Mouse (Mus musculus) ovary, adult 18-20 months (tissue): ENCODE results near the gene Rhbdf2.

Experiments
- DNase-seq: peaks from one replicate; pipeline ENCODE4 v3.0.0; 2022; ENCODE audit warnings: low spot score, mixed read lengths

Rhbdf2 gene

DNA sequence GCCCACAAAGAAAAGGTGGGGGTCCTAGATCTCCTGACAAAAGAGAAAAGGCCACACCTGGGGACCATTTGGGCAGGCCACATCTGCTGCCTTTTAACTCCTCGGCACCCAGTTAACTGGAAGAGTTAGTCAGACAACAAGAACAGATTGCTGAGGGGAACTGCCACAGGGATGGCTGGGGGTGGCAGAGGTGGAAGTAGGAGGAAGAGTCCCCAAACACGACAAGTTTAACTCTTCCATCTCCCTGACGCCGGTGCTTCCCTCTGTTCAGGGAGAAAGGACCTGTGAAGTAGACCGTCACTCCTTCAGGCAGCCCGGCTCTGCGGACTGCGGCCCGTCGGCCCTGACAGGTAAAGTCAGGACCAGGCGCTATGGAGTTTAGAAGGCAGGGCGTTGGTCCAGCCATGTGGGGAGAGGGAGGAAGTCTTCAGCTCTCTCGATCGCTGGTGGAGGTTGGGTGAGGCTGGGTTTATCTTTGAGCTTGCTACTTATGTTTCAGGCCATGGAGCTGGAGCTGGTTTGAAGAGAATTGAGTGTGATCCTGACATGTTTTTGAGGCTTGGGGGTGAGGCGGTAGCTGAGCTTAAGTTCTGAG, 32.3 kb upstream of the Rhbdf2 start:
- DNase-seq = no peak

DNA sequence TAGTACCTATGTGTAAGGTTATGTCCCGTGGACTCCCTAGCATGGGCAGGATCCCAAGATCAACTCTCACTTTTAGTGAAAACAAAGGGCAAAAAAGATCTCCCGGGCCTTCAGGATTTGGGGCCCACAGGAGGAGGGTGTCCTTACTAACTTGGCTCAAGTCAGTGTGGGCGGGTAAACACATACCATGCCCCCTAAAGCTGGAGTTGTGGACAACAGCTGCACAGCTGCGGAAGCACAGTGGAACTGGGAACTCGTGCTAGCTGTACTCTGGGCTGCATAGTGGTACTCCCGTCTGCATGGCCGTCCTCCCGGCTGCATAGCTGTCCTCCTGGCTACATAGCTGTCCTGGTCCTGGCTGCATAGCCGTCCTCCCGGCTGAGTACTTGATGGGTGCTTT, 31.4 kb upstream of the Rhbdf2 start:
- DNase-seq = no peak

- peak; percentile 94 for DNase-seq
These were observed 30.7 kb upstream of the Rhbdf2 start for GRCm38 (mm10) chr11:116657311-116658223.

DNA sequence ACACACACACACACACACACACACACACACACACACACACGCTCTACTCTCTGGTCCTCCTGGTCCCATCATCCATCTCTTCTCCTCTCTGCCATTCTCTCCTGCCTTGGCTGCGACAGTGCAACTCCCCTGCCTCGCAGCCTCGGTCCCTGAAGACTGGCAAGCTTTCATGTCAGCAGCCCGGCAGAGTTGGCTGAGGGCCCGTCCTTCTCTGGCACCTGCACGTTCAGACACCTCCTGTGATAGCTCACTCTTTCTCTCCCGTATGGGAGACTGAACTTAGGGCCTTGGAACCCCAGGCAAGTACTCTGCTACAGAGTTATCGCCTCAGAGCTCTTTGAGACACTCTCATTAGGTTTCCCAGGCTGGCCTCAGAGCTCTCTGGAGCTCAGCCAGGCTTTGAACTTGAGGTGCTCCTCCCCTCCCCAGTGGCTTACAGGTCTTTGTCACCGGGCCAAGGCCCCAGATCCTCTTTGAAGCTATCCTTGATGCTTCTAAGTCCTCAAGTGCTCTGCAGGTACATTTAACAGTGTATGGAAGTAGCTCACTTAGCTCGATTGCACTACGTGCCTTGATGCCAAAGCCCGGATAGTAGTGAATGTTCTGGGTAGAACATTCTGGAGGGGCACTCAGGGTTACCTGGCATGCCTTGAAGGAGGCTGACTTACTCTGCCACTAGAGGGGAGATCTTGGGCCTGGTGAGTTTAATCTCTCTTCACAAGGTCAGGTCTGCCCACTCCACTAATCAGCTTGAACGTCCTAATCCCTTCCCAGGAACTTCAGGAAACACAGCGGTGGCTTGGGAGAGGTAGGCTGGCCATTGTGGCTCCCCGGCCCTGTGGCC, 29.8 kb upstream of the Rhbdf2 start:
- DNase-seq = no peak

GRCm38 (mm10) chr11:116654255-116654821, 27.5 kb upstream of the Rhbdf2 start, which contains the start of gene Cygb:
Gene Cygb (minus strand): TSS chr11:116654313.
- DNase-seq = no peak

DNA sequence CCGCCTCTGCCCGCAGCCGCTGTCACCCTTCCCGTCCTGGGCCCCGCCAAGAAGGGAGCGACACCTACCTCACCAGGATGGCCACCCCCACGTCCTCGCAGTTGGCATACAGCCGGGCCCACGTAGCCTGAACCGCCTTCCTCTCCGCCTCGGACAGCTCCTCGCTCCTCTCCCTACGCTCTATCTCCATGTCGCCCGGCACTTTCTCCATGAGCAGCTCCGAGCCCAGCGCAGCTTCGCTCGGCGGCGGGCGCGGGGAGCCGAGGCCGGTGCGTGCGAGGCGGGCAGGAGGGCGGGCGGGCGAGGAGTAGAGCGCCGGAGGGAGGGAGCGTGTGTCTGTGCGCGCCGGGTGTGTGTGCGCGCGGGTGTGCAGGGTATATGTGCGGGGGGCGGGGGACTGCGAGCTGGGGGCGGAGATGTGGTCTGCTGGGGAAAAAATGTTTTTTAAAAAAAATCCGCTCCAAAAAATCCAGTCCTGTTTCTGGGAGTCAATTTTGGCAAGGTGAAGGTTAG, 26.9 kb upstream of the Rhbdf2 start:
- DNase-seq = no peak

DNA sequence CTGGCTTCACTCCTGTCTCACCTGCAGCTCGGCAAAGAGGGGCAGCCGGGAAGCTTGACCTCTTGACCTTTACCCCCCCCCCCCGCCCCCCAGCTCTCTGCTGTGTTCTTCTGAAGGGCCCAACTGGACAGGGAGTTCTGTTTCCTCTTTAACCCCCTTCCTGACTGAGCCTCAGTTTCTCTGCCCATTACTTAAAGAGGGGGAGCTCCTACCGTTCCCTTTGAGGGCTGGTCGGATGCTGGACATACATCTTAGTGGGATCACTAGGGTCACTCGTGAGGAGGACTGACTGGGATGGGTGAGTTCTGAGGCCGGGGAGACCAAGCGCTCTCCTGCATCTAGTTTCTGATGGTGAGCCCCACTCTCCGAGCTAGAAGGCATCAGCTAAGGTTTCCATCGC, 26.4 kb upstream of the Rhbdf2 start, which contains the start of gene Prcd:
TSS of gene Prcd (plus strand) at position 301 of the 400 bp plus-strand sequence.
- no peak for DNase-seq

DNA sequence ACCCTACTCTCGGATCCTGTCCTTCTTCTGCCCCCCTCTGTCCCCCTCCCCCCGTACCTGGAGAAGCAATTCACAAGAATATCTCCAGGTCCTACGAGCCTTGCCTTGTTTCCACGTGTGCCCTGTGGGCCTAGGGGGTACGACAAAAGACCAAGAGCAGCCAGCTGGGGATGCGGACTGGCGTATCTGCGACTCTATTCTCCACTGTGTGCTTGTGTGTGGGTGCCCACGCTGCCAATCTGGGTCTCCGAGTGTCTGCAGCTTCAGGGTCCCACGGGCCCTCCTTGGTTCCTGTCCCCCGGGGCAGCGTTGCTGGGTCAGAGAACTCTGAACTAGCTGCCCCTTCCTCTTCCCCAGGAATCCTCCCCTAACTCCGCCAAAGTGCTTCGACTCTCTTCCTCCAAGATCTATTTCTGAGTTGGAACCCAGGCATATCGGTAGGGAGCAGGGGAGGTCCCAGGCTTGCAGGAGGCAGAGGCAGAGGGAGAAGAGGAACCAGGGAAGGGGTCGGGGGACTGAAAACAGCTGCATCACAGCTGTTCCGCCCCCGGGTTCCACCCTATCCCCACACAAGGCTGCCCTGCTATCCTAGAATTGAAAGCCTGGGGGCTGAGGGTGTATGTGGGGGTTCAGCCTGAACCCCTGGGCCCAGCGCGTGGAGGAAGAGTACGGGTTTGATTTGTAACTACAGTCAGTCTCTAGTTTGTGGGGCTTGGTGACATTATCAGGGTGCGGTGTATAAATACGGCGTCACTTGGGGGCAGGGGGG, 25.7 kb upstream of the Rhbdf2 start:
- DNase-seq = no peak

DNA sequence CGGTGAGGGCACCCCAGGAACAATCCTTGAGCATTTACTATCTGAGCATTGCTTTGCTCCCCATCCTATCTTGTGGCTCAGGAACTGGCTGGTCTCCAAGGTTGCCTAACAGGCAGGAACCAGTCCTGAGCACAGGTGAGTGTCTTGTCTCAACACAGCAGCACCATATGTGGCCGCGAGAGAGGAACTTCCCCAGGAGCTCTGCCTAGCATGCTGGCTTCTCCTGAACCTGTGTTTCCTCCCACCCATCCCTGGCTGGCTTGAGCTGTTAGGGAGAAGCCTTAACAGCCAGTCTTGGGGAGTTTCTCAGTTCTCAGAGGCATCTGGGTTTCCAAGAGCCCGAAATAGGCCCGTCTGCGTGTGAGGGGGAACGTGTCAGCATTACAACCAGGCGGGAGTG, 24.5 kb upstream of the Rhbdf2 start:
- no peak for DNase-seq

DNA sequence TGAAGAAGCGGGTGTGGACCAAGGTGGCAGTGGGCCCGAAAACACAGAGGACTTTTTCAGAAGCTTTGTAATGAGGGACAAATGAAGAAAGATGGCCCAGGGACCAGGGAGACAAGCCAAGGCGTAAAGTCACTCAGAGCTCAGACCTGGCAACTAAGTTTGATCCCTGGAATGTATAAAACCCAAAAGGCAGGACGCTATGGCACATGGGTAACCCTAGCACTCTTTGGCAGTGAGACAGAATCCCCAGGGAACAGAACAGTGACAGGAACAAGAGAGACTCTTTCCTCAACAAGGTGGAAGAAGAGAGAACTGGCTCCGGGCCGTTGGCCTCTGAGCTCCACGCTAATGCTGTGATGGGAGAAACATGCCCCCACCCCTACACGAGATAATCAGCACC, 24.0 kb upstream of the Rhbdf2 start:
- DNase-seq = no peak

GRCm38 (mm10) chr11:116649711-116650337, 23.0 kb upstream of the Rhbdf2 start:
- DNase-seq = no peak

GRCm38 (mm10) chr11:116648976-116649375, 22.2 kb upstream of the Rhbdf2 start:
- DNase-seq = no peak

- peak; percentile 65 for DNase-seq
These were observed 21.5 kb upstream of the Rhbdf2 start for GRCm38 (mm10) chr11:116648213-116648921.

GRCm38 (mm10) chr11:116647340-116647991, 20.6 kb upstream of the Rhbdf2 start:
- peak; percentile 70 for DNase-seq

DNA sequence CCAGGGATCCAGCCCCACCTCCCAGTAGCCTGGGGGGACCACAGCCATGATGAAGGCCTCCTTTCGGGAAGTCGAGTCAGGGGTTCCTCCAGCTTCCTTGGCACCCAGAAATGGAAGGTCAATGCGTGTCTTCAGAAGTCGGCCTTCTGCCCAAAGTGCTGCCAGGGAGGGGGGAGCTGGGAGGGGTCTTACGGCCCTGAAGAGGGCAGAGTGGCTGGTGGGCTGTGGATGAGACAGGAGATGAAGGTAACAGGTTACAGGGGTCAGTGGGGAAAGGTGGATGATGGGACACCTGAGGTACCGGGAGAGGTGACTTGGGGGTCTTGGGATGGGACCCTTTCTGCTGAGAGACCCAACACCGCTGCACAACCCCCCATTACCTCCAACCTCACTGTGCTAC, 20.0 kb upstream of the Rhbdf2 start:
- DNase-seq = no peak

DNA sequence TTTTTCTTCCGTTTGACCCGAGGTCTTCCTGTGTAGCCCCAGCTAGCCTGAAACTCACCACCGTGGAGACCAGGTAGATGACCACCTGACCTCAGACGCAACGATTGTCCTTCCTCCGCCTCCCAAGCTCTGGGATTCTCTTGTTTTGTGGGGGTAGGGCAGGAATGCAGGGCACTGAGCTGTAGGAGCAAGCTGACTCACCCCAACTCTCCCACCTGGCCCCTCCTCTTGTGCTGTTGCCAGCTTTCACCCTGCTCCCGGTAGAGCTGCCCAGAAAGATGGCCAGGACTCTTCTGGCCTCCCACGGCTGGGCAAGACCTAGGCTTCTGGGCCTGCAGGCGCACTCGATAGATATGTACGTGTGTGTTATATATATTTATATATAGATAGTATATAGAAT, 19.3 kb upstream of the Rhbdf2 start:
- no peak for DNase-seq

GRCm38 (mm10) chr11:116645446-116646110, 18.8 kb upstream of the Rhbdf2 start:
- no peak for DNase-seq

DNA sequence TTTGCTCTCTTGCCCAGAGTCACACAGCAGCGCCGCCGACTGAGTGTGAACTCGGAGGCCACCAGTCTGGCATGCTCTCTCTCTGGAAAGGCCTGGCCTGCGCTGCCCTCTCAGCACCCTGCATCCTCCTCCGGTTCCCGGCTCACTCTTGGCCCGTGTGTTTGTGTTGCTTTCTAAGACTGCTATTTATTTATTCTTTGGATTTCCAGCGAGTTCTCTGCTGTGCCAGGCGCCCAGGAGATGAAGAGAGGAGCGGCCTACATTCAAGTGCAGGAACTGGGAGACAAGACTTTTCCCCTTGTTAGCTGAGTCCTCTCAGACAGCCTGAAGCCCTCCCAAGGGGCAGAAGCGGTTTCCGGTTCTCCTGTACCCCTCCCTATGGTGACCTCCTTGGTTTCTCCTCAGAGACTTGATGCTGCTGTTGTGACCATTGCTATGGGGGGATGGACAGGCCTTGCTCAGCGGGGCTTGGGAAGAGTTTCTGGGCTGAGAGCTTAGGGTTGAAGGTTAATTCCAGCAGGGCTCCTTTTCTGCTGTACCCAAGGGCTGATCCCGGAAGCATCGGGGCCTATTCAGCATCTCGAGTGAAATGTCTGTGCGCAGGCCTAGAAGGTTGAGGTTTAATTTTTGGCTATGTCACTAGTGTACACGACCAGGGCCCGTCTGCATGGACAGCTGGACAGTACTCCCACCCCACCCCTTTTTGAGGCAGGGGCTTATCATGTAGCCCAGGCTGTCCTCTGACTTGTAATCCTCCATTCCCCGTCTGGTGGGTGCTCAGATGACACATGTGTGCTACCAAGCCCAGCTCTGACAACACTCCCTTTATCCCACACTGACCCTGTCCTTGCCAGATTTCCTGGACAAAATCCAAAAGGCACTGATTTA, 17.6 kb upstream of the Rhbdf2 start:
- DNase-seq = no peak
